14 mouse cellular contexts compared by ENCODE assay signal in genomic region chr15:77142787-77143186, GRCm38 (mm10).
"Had no signal": no experiment of that assay in that cellular context is flagged by ENCODE, and none has a peak within 500 bp of the region (broad histone marks: within the 10 kb centered on the region; RNA-seq: fewer than 3 reads in every experiment).

No protein-coding gene starts in this region.

- H3K4me2 ChIP-seq: neural tube, embryonic 13.5 days had no signal

- H3K4me3 ChIP-seq: left cerebral cortex, adult 2 months; limb, embryonic 10.5 days; neural tube, embryonic 13.5 days had no signal

- H3K27me3 ChIP-seq: neural tube, embryonic 13.5 days had no signal

- H3K27ac ChIP-seq: left cerebral cortex, adult 2 months; limb, embryonic 10.5 days; neural tube, embryonic 13.5 days had no signal

- ATAC-seq: intestine, postnatal 0 days; lung, postnatal 0 days had no signal

- DNase-seq: kidney, adult 8-10 months; kidney, postnatal 25 days; lung, adult 2 months; lung, postnatal 36 days; midbrain, embryonic 14.5 days; retina, postnatal 1 day; right cerebral cortex, postnatal 4 days; spleen, adult 18-20 months; thymus, postnatal 4 days had no signal

- H3K9me3 ChIP-seq: limb, embryonic 10.5 days; neural tube, embryonic 13.5 days had no signal
